Mouse (Mus musculus) granulocyte monocyte progenitor cell, adult 5-6 weeks (primary cell): ENCODE data around the gene Rbfox2. TPM values are rescaled to one million over a fixed set of nuclear protein-coding genes. Genes with fewer than 3 reads are reported as not detected.

Experiments
- ATAC-seq: replicated peaks from 2 replicates; pipeline ENCODE4 v1.8.0; 2016; ENCODE audit warnings: mild to moderate bottlenecking, moderate TSS enrichment, inconsistent platforms; ENCODE audit not compliant: poor library complexity, severe bottlenecking
- total RNA-seq, 2 experiments: library from RNA; stranded (forward) in 1 of 2; stranded (reverse) in 1 of 2; fragments of 200-712, 200-1000 nt in 1 of 2; fragments of >200 nt in 1 of 2; fragmentation: Nextera tagmentation in 1 of 2; gene quantifications; 2 replicates each; pipeline ENCODE4 v1.2.3; 2014 to 2017

The Rbfox2 gene
- total RNA-seq, 2 experiments from 2014 or later: 0.24 to 3.6 TPM

- ATAC-seq: no peak
These were observed 25.6 kb upstream of the Rbfox2 start for GRCm38 (mm10) chr15:77332272-77332991.

- ATAC-seq: no peak
These were observed 24.6 kb upstream of the Rbfox2 start for GRCm38 (mm10) chr15:77331444-77331843.

- no peak for ATAC-seq
These were observed 22.9 kb upstream of the Rbfox2 start for GRCm38 (mm10) chr15:77329681-77330180.

GRCm38 (mm10) chr15:77326361-77326760 lies 19.6 kb upstream of the Rbfox2 start:
- ATAC-seq: no peak

- no peak for ATAC-seq
These were observed 17.6 kb upstream of the Rbfox2 start for GRCm38 (mm10) chr15:77324426-77324825.

GRCm38 (mm10) chr15:77323226-77323625 lies 16.4 kb upstream of the Rbfox2 start:
- no peak for ATAC-seq

- no peak for ATAC-seq
These were observed 6.9 kb upstream of the Rbfox2 start for GRCm38 (mm10) chr15:77313701-77314100.

- no peak for ATAC-seq
These were observed 6.0 kb upstream of the Rbfox2 start for GRCm38 (mm10) chr15:77312796-77313195.

GRCm38 (mm10) chr15:77307767-77308495 lies 1.1 kb upstream of the Rbfox2 start:
- no peak for ATAC-seq

GRCm38 (mm10) chr15:77305852-77306546 lies 805 bp downstream of the Rbfox2 start:
- peak; percentile 65 for ATAC-seq

- ATAC-seq: no peak
These were observed 1.8 kb downstream of the Rbfox2 start for GRCm38 (mm10) chr15:77304960-77305359.

GRCm38 (mm10) chr15:77301122-77301521 lies 5.7 kb downstream of the Rbfox2 start:
- ATAC-seq: no peak

- no peak for ATAC-seq
These were observed 8.2 kb downstream of the Rbfox2 start for GRCm38 (mm10) chr15:77298564-77298963.

- ATAC-seq: no peak
These were observed 10.2 kb downstream of the Rbfox2 start for GRCm38 (mm10) chr15:77296635-77297034.

- no peak for ATAC-seq
These were observed 13.3 kb downstream of the Rbfox2 start for GRCm38 (mm10) chr15:77293493-77293892.

- ATAC-seq: no peak
These were observed 14.4 kb downstream of the Rbfox2 start for GRCm38 (mm10) chr15:77292381-77292780.

- ATAC-seq: no peak
These were observed 15.3 kb downstream of the Rbfox2 start for GRCm38 (mm10) chr15:77291471-77291870.

- no peak for ATAC-seq
These were observed 16.5 kb downstream of the Rbfox2 start for GRCm38 (mm10) chr15:77290352-77290751.

GRCm38 (mm10) chr15:77280130-77280529 lies 26.7 kb downstream of the Rbfox2 start:
- ATAC-seq: no peak

- ATAC-seq: no peak
These were observed 28.0 kb downstream of the Rbfox2 start for GRCm38 (mm10) chr15:77278825-77279224.
